15 mouse cellular contexts compared by ENCODE assay signal in genomic region chr9:30833836-30834564, GRCm38 (mm10).
A peak's percentile ranks its signal among the peaks of the same experiment; 100 is the strongest.
DNase-seq lines count a peak whose midpoint lies in the region; ATAC-seq and TF ChIP-seq lines count a peak whose summit lies in the region.
"Had no signal": no experiment of that assay in that cellular context is flagged by ENCODE, and none has a peak within 500 bp of the region (broad histone marks: within the 10 kb centered on the region; RNA-seq: fewer than 3 reads in every experiment).

No protein-coding gene starts in this region.

- TF ChIP-seq EP300 in stomach, postnatal 0 days (optimal IDR thresholded peaks at IDR 0.05), result no peak

- no peaks in the 10 kb centered on the region for H3K4me1 ChIP-seq in neural tube, embryonic 13.5 days (replicated peaks)
- peaks cover 19% of the 10 kb centered on the region for H3K4me1 ChIP-seq in limb, embryonic 13.5 days
- H3K4me1 ChIP-seq in stomach, postnatal 0 days (replicated peaks; ENCODE audit: control insufficient read depth, insufficient read depth), result no peaks in the 10 kb centered on the region
- H3K4me1 ChIP-seq: hindbrain, embryonic 13.5 days; neural tube, embryonic 12.5 days had no signal

- no peak for ATAC-seq in neural tube, embryonic 13.5 days (ENCODE audit: low read depth)
- peak; percentile 77 for ATAC-seq in limb, embryonic 13.5 days (ENCODE audit: low FRiP score, low read depth)
- peak; percentile 32; the same call in 1 of the 2 replicates for ATAC-seq in stomach, postnatal 0 days (ENCODE audit: low FRiP score, low TSS enrichment)
- ATAC-seq: activated CD4-positive, CD25-positive, alpha-beta regulatory T cell, adult 4 months had no signal

- no peak overlapping the region for H3K4me2 ChIP-seq in neural tube, embryonic 13.5 days
- H3K4me2 ChIP-seq in limb, embryonic 13.5 days (replicated peaks), result 0 out of 2 replicates have a peak overlapping the region, but pooled peaks have one; percentile 25
- H3K4me2 ChIP-seq in stomach, postnatal 0 days (replicated peaks; ENCODE audit: low read depth), result no peak overlapping the region
- H3K4me2 ChIP-seq: hindbrain, embryonic 13.5 days; liver, embryonic 11.5 days; midbrain, embryonic 11.5 days; neural tube, embryonic 12.5 days had no signal

- peak; percentile 78 for DNase-seq in heart, adult 11 months
- no peak for DNase-seq in heart, postnatal 36 days
- no peak for DNase-seq in neural tube, embryonic 10.5 days (ENCODE audit: extremely low spot score, low spot score)
- no peak for DNase-seq in stomach, postnatal 0 days (ENCODE audit: low spot score)
- DNase-seq in thymus, postnatal 36 days, result no peak
- no peak for DNase-seq in layer of hippocampus, postnatal 14 days (ENCODE audit: low spot score in 2 of 2)
- DNase-seq: heart, adult 2 months; thymus, adult 2 months had no signal

- peak overlapping the region; percentile 33; the same call in 1 of the 2 replicates for H3K27ac ChIP-seq in neural tube, embryonic 13.5 days (replicated peaks)
- peak overlapping the region; percentile 88 for H3K27ac ChIP-seq in limb, embryonic 13.5 days
- H3K27ac ChIP-seq in stomach, postnatal 0 days (replicated peaks), result no peak overlapping the region
- H3K27ac ChIP-seq: heart, adult 2 months; hindbrain, embryonic 13.5 days; neural tube, embryonic 12.5 days had no signal

- H3K9ac ChIP-seq in neural tube, embryonic 13.5 days, result no peak overlapping the region
- no peak overlapping the region for H3K9ac ChIP-seq in limb, embryonic 13.5 days
- no peak overlapping the region for H3K9ac ChIP-seq in stomach, postnatal 0 days (ENCODE audit: low read length)
- H3K9ac ChIP-seq: hindbrain, embryonic 13.5 days; neural tube, embryonic 12.5 days had no signal

- H3K27me3 ChIP-seq in neural tube, embryonic 13.5 days, result no peaks in the 10 kb centered on the region
- H3K27me3 ChIP-seq in limb, embryonic 13.5 days, result no peaks in the 10 kb centered on the region
- H3K27me3 ChIP-seq in stomach, postnatal 0 days (ENCODE audit: control insufficient read depth, insufficient read depth, low read length), result no peaks in the 10 kb centered on the region
- H3K27me3 ChIP-seq: hindbrain, embryonic 13.5 days; neural tube, embryonic 12.5 days had no signal

- H3K4me3 ChIP-seq in neural tube, embryonic 13.5 days, result no peak overlapping the region
- no peak overlapping the region for H3K4me3 ChIP-seq in limb, embryonic 13.5 days
- no peak overlapping the region for H3K4me3 ChIP-seq in stomach, postnatal 0 days (ENCODE audit: low read depth, low read length)
- H3K4me3 ChIP-seq: heart, adult 2 months; hindbrain, embryonic 13.5 days; neural tube, embryonic 12.5 days had no signal

- 68% methylated on average over 15 of the region's 15 CpGs for WGBS in neural tube, embryonic 13.5 days
- WGBS in limb, embryonic 13.5 days, result 48% methylated on average over 15 of the region's 15 CpGs
- 83% methylated on average over 15 of the region's 15 CpGs for WGBS in stomach, postnatal 0 days

- intact Hi-C loops in heart, postnatal 36 days (cut with DNase I), result no loop called here

- no peak for TF ChIP-seq CTCF in stomach, postnatal 0 days (IDR thresholded peaks at IDR 0.05; ENCODE audit: low read depth)

- no peaks in the 10 kb centered on the region for H3K9me3 ChIP-seq in neural tube, embryonic 13.5 days
- no peaks in the 10 kb centered on the region for H3K9me3 ChIP-seq in limb, embryonic 13.5 days
- no peaks in the 10 kb centered on the region for H3K9me3 ChIP-seq in stomach, postnatal 0 days (ENCODE audit: control insufficient read depth, low read length)
- H3K9me3 ChIP-seq: hindbrain, embryonic 13.5 days; neural tube, embryonic 12.5 days had no signal

- H3K36me3 ChIP-seq in neural tube, embryonic 13.5 days, result no peaks in the 10 kb centered on the region
- no peaks in the 10 kb centered on the region for H3K36me3 ChIP-seq in limb, embryonic 13.5 days
- no peaks in the 10 kb centered on the region for H3K36me3 ChIP-seq in stomach, postnatal 0 days (ENCODE audit: control insufficient read depth, insufficient read depth, low read length)
- H3K36me3 ChIP-seq: hindbrain, embryonic 13.5 days; neural tube, embryonic 12.5 days had no signal
